Mouse (Mus musculus) midbrain, embryonic 10.5 days (tissue): ENCODE measurements around the gene Maoa. TPM values are rescaled to one million over a fixed set of nuclear protein-coding genes. Genes with fewer than 3 reads are reported as not detected.

ENCODE experiments used
- DNase-seq: peaks from one replicate; pipeline ENCODE4 v3.0.0-alpha.2; 2017; ENCODE audit warnings: low spot score
- H3K27ac ChIP-seq: fragments of 300-500 bp; sonication (generic); replicated peaks from 2 replicates; pipeline ENCODE4 v1.5.1; 2016; ENCODE audit warnings: mild to moderate bottlenecking
- H3K27me3 ChIP-seq: fragments of 300-500 bp; sonication (generic); 2 replicates; pipeline ENCODE4 v1.6.1; 2016; ENCODE audit warnings: low read depth, mild to moderate bottlenecking; ENCODE audit not compliant: poor library complexity, severe bottlenecking
- H3K36me3 ChIP-seq: fragments of 300-500 bp; sonication (generic); 2 replicates; pipeline ENCODE4 v1.6.1; 2016; ENCODE audit warnings: mild to moderate bottlenecking, moderate library complexity
- H3K4me1 ChIP-seq: fragments of 300-500 bp; sonication (generic); 2 replicates; pipeline ENCODE4 v1.6.1; 2016
- H3K4me3 ChIP-seq: fragments of 300-500 bp; sonication (generic); 2 replicates; pipeline ENCODE4 v1.5.1; 2016; ENCODE audit warnings: mild to moderate bottlenecking, moderate library complexity
- H3K9me3 ChIP-seq: fragments of 300-500 bp; sonication (generic); replicated peaks from 2 replicates; pipeline ENCODE4 v1.6.1; 2016; ENCODE audit warnings: mild to moderate bottlenecking
- WGBS: fragments of 180-500 bp; shearing (Covaris S2); methylation state at CpG from one replicate; pipeline ENCODE4 v1.1.7; 2016; 5-methylcytosine and 5-hydroxymethylcytosine counted together
- polyA plus RNA-seq: library from polyadenylated mRNA; unstranded; fragments of >200 nt; fragmentation: Nextera tagmentation; extraction: Ambion mirVana; gene quantifications from 2 replicates; pipeline ENCODE4 v1.2.1, GENCODE M21; 2016

The Maoa gene
- polyA plus RNA-seq, result 17.1 and 17.6 TPM in 2 replicates

DNA sequence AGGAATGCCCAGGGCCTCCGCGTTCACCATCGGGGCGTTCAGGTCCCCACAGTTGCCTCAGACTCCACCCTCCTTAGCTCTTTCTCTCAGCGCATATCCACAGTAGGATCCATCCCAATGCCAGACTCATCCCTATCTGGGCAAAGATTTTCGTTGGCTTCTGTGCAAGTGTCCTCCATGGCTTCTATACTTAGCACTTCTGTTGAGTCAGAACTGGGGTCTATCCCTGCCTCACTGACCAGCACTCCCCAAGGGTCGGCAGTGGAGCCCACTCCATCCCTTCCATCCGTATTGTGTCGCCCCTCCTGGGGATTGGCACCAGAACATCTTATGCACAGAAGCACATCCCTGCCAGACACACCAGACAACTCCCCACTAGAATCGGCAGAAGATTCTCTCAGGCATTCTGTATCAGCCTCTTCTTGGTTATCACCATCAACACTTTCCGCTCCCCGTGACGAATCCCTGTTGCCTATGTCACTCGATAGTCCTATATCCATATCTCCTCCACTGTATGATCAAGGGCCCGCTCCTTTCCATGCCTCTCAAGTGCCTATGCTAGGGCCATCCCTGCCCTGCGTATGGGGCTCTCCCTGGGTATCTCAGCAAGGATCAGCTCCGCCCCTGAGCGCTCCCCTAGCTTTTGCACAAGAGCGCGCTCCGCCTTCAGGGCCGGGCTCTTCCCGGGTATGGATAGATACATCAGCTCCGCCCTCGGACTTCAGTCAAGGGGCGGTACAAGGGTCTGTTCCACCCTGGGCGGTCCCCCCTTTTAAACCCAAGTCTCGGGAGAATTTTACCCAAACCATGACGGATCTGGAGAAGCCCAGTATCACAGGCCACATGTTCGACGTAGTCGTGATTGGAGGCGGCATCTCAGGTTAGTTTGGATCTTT lies at the start of gene Maoa:
TSS of gene Maoa (plus strand) at position 665 of the 896 bp plus-strand sequence.
- H3K4me1 ChIP-seq, result no peaks in the 10 kb centered on the region
- peak within 1 kb of the TSS; percentile 90 for H3K27ac ChIP-seq
- peak; percentile 74 for DNase-seq
- peak within 1 kb of the TSS; percentile 60 for H3K4me3 ChIP-seq
- H3K36me3 ChIP-seq, result no peaks in the 10 kb centered on the region
- no peaks in the 10 kb centered on the region for H3K27me3 ChIP-seq
- H3K9me3 ChIP-seq, result no peaks in the 10 kb centered on the region
- WGBS, result 18% methylated on average over 33 of the region's 33 CpGs

DNA sequence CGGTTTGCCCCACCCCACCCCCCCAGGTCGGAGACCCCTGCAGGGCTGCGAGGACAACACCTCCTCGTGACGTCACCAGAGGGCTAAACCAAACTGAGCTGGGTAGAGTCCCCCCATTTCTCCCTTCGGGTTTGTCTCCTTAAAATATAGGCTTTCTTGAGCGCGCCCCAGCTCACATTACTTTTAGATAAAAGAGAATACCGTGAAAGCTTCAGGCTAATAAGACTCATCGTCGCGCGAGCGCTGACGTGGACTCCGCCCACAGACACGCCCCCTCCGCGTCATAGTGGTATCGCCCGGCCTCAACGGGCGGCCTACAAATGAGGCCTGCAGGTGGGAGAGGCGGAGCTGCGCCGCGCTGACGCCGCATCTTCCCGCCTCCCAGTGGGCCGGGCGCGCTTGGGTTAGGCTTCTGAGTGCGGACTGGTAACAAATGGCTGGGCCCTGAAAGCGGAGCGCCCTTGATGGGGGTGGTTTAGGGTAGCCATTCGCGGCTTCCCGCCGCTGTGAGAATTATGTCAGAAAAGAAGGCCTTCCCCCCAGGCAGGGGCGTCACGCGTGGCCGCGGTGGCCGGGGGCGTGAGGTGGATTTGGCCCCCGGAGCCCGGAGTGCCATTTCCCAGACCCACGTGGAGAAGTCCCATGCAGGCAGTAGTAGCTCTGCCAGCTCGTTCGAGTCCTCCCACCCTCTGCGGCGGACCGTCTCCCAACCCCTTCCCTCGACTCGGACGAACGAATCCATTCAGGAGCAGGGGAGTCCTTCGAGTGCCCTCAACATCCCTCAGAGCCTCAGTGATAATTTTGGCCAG lies 1.1 kb upstream of the Maoa start:
- peak; percentile 82 for DNase-seq
- H3K27me3 ChIP-seq, result no peaks in the 10 kb centered on the region
- WGBS, result 17% methylated on average over 60 of the region's 60 CpGs
- peak overlapping the region; percentile 90 for H3K27ac ChIP-seq
- no peaks in the 10 kb centered on the region for H3K4me1 ChIP-seq
- no peaks in the 10 kb centered on the region for H3K9me3 ChIP-seq
- peak overlapping the region; percentile 60 for H3K4me3 ChIP-seq
- no peaks in the 10 kb centered on the region for H3K36me3 ChIP-seq

DNA sequence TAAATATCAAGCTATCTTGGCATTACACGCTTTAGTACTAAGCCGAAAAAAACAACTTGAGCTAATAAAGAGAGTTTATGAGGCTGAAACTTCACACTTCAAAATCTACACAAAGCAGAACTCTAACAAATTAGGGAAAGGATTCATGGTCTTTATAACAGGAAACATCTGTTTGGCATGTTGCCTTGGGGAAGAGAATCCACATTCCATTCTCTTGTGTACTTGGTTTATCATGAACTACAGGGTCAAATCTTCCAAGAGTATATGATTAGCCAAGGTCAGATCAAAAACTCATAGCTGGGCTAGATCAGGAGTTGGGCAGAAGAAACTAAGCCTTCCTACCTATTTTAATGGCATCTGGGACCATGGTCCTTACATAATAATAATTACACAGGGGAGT lies 37.0 kb downstream of the Maoa start:
- Histone ChIP-seq H3K36me3 (no peaks in the 10 kb centered on the region), H3K27me3 (no peaks in the 10 kb centered on the region), H3K4me1 (no peaks in the 10 kb centered on the region), H3K9me3 (no peaks in the 10 kb centered on the region), H3K27ac (no peak overlapping the region), H3K4me3 (no peak overlapping the region)
- 95% methylated on average over 2 of the region's 2 CpGs for WGBS
- DNase-seq, result no peak

DNA sequence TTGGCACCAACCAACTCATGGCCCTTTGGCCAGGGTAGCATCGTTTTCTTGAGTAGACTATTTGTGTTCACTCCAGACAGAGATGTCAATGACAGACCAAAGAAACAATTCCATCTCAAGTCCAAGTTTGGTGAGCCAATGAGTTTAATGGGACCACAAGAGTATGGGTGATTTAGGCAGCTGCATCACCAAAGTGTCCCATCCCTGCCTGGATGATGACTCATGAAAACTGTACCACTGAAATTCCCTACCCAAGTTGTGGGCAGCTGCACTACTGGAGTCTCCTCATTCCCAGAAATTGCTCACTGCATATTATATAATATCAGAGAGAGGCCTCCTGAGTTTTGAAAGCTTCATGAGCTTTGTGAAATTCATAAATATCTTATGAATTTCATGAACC lies 86.6 kb downstream of the Maoa start:
- H3K36me3 ChIP-seq, result no peaks in the 10 kb centered on the region
- no peak for DNase-seq
- no peaks in the 10 kb centered on the region; the same call in 1 of the 2 replicates for H3K9me3 ChIP-seq
- no peak overlapping the region for H3K4me3 ChIP-seq
- no peaks in the 10 kb centered on the region for H3K4me1 ChIP-seq
- no peak overlapping the region for H3K27ac ChIP-seq
- no peaks in the 10 kb centered on the region for H3K27me3 ChIP-seq
- 86% methylated on average over 1 of the region's 1 CpGs for WGBS

DNA sequence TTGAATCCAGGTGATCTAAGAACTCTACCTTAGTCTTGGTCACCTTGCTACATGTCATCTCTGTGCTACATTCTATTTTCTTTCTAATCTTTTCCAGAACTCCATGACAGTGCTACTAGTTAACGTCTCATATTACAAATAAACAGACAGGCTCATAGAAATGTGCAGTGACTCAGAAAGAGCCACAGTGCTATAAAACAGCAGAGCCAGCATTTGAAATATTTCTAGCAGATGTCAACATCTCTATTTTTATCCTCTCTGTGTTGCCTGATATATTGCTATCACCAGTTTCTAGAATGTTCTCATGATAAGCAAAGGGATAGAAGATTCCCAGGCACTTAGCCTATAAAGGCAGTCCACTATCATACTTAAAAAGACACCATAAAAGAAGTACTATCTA lies 94.5 kb downstream of the Maoa start:
- Histone ChIP-seq H3K27ac (no peak overlapping the region), H3K36me3 (no peaks in the 10 kb centered on the region), H3K27me3 (no peaks in the 10 kb centered on the region), H3K4me1 (no peaks in the 10 kb centered on the region), H3K9me3 (no peaks in the 10 kb centered on the region), H3K4me3 (no peak overlapping the region)
- no peak for DNase-seq
- WGBS, result 82% methylated on average over 1 of the region's 1 CpGs

Other genes starting within 250 kb of the Maoa start
- gene Cypt1, start 96.8 kb upstream of the Maoa start, polyA plus RNA-seq, result not detected in 2 replicates
- 5.1 and 5.9 TPM in 2 replicates for gene Maob, start 197.7 kb downstream of the Maoa start, polyA plus RNA-seq